Mouse (Mus musculus) thymus, postnatal 14 days (tissue): Measurements from ENCODE around the gene Rpl37a.

Experiments
- DNase-seq: peaks from one replicate; pipeline ENCODE4 v3.0.0; 2021

The Rpl37a gene

GRCm38 (mm10) chr1:72738946-72739680 is 28.0 kb downstream of the Rpl37a start:
- no peak for DNase-seq

- no peak for DNase-seq
These were observed 28.6 kb downstream of the Rpl37a start for GRCm38 (mm10) chr1:72739681-72740063.

GRCm38 (mm10) chr1:72741406-72741805 is 30.3 kb downstream of the Rpl37a start:
- no peak for DNase-seq

- no peak for DNase-seq
These were observed 33.9 kb downstream of the Rpl37a start for GRCm38 (mm10) chr1:72744816-72745506.

GRCm38 (mm10) chr1:72746382-72746781 is 35.3 kb downstream of the Rpl37a start:
- no peak for DNase-seq

GRCm38 (mm10) chr1:72751371-72751781 is 40.3 kb downstream of the Rpl37a start:
- DNase-seq, result no peak

- DNase-seq, result no peak
These were observed 42.1 kb downstream of the Rpl37a start for GRCm38 (mm10) chr1:72753211-72753610.

GRCm38 (mm10) chr1:72755227-72755626 is 44.1 kb downstream of the Rpl37a start:
- no peak for DNase-seq

- DNase-seq, result no peak
These were observed 44.7 kb downstream of the Rpl37a start for GRCm38 (mm10) chr1:72755801-72756200.

- no peak for DNase-seq
These were observed 48.7 kb downstream of the Rpl37a start for GRCm38 (mm10) chr1:72759758-72760157.
